Mouse (Mus musculus): ENCODE measurements around the gene Nkpd1.
"Not testable (repeated sequence)": the region's sequence is repeated elsewhere in the genome, so short reads cannot be mapped to it uniquely, and the experiment has no call there.

Gene Nkpd1

GRCm38 (mm10) chr7:19506969-19507611 lies 10.5 kb upstream of the Nkpd1 start:
- DNase-seq (ENCODE audit: low read depth), result peak; percentile 23

GRCm38 (mm10) chr7:19507612-19507981 lies 10.0 kb upstream of the Nkpd1 start:
- DNase-seq (ENCODE audit: low read depth), result peak; percentile 25

GRCm38 (mm10) chr7:19508150-19508923 lies 9.3 kb upstream of the Nkpd1 start, which contains the start of the genes Bloc1s3 and Trappc6a:
Gene Bloc1s3 (minus strand): TSS chr7:19508367.
Gene Trappc6a (plus strand): TSS chr7:19508395.
- peak; percentile 91 for DNase-seq (ENCODE audit: low read depth)

- peak; percentile 20 for DNase-seq (ENCODE audit: low read depth)
Observed at GRCm38 (mm10) chr7:19508924-19509568, 8.6 kb upstream of the Nkpd1 start.

GRCm38 (mm10) chr7:19509786-19510185 lies 7.9 kb upstream of the Nkpd1 start:
- DNase-seq (ENCODE audit: low read depth), result no peak

GRCm38 (mm10) chr7:19511934-19512333 lies 5.7 kb upstream of the Nkpd1 start:
- DNase-seq (ENCODE audit: low read depth), result not testable (repeated sequence)

GRCm38 (mm10) chr7:19512353-19512752 lies 5.3 kb upstream of the Nkpd1 start:
- DNase-seq (ENCODE audit: low read depth), result no peak

GRCm38 (mm10) chr7:19520032-19520431 lies 2.4 kb downstream of the Nkpd1 start:
- no peak for DNase-seq (ENCODE audit: low read depth)

GRCm38 (mm10) chr7:19523017-19523756 lies 5.5 kb downstream of the Nkpd1 start:
- DNase-seq (ENCODE audit: low read depth), result no peak

GRCm38 (mm10) chr7:19523757-19524419 lies 6.2 kb downstream of the Nkpd1 start:
- DNase-seq (ENCODE audit: low read depth), result no peak

- DNase-seq (ENCODE audit: low read depth), result no peak
Observed at GRCm38 (mm10) chr7:19524420-19525104, 6.9 kb downstream of the Nkpd1 start.

GRCm38 (mm10) chr7:19525105-19525481 lies 7.5 kb downstream of the Nkpd1 start:
- no peak for DNase-seq (ENCODE audit: low read depth)

GRCm38 (mm10) chr7:19531077-19531476 lies 13.4 kb downstream of the Nkpd1 start:
- peak; percentile 21 for DNase-seq (ENCODE audit: low read depth)

GRCm38 (mm10) chr7:19532240-19532639 lies 14.6 kb downstream of the Nkpd1 start:
- no peak for DNase-seq (ENCODE audit: low read depth)

GRCm38 (mm10) chr7:19534676-19535075 lies 17.0 kb downstream of the Nkpd1 start:
- no peak for DNase-seq (ENCODE audit: low read depth)

- DNase-seq (ENCODE audit: low read depth), result no peak
Observed at GRCm38 (mm10) chr7:19540771-19541566, 23.3 kb downstream of the Nkpd1 start.

GRCm38 (mm10) chr7:19541681-19542154 lies 24.1 kb downstream of the Nkpd1 start:
- DNase-seq (ENCODE audit: low read depth), result no peak

GRCm38 (mm10) chr7:19542155-19542691 lies 24.6 kb downstream of the Nkpd1 start:
- DNase-seq (ENCODE audit: low read depth), result no peak

- DNase-seq (ENCODE audit: low read depth), result no peak
Observed at GRCm38 (mm10) chr7:19543584-19543983, 25.9 kb downstream of the Nkpd1 start.

- no peak for DNase-seq (ENCODE audit: low read depth)
Observed at GRCm38 (mm10) chr7:19546007-19546406, 28.4 kb downstream of the Nkpd1 start.

Measured in c-Kit-positive CD71-positive TER-119-negative erythroid progenitor cells, embryonic 14.5 days (primary cell).